Mouse (Mus musculus) embryonic fibroblast, embryonic 13.5 days (primary cell): ENCODE data around the gene Stpg1. TPM values are rescaled to one million over a fixed set of nuclear protein-coding genes. Genes with fewer than 3 reads are reported as not detected.

Experiments
- H3K27ac ChIP-seq: 2 replicates; pipeline ENCODE4 v1.5.1; 2012; ENCODE audit warnings: low read length, control low read depth, inconsistent platforms; ENCODE audit not compliant: insufficient read depth
- H3K4me1 ChIP-seq: 2 replicates; pipeline ENCODE4 v1.6.1; 2011; ENCODE audit warnings: low read length; ENCODE audit not compliant: control insufficient read depth, insufficient read depth
- H3K4me3 ChIP-seq: 2 replicates; pipeline ENCODE4 v1.5.1; 2011; ENCODE audit warnings: mild to moderate bottlenecking, control low read depth, low read length; ENCODE audit not compliant: insufficient read depth
- CTCF ChIP-seq: IDR thresholded peaks from 2 replicates; pipeline ENCODE4 v1.5.1; 2011; ENCODE audit warnings: mild to moderate bottlenecking, control low read depth, low read length, moderate library complexity, borderline replicate concordance; ENCODE audit not compliant: insufficient read depth
- POLR2A ChIP-seq: IDR thresholded peaks from 2 replicates; pipeline ENCODE4 v1.6.1; 2011; ENCODE audit warnings: low read depth, mild to moderate bottlenecking, control low read depth, low read length, moderate library complexity
- polyA plus RNA-seq: library from polyadenylated mRNA; stranded (reverse); fragments of >200 nt; gene quantifications from 2 replicates; pipeline ENCODE4 v1.2.4, GENCODE M21; 2011; ENCODE audit warnings: low read depth; ENCODE audit not compliant: missing spikeins, insufficient read length

Gene Stpg1
- polyA plus RNA-seq, result not detected in 2 replicates

- Histone ChIP-seq H3K4me1 (no peaks in the 10 kb centered on the region), H3K4me3 (peak within 1 kb of the TSS; percentile 82), H3K27ac (no peak within 1 kb of the TSS)
- TF ChIP-seq CTCF (0 out of 2 replicates have a peak, but pooled peaks have one; percentile 0), POLR2A (no peak)
Observed at GRCm38 (mm10) chr4:135494521-135495396, at the start of gene Stpg1, which contains the start of gene Nipal3. Gene Stpg1 (plus strand): TSS chr4:135494790. Gene Nipal3 (minus strand): TSS chr4:135495038.

- Histone ChIP-seq H3K4me1 (no peaks in the 10 kb centered on the region), H3K4me3 (no peak overlapping the region), H3K27ac (no peak overlapping the region)
- TF ChIP-seq CTCF, result no peak
- no peak for TF ChIP-seq POLR2A
Observed at GRCm38 (mm10) chr4:135451360-135452015, 43.1 kb upstream of the Stpg1 start.

- Histone ChIP-seq H3K4me1 (no peaks in the 10 kb centered on the region), H3K27ac (no peak overlapping the region), H3K4me3 (no peak overlapping the region)
- TF ChIP-seq POLR2A (no peak), CTCF (no peak)
Observed at GRCm38 (mm10) chr4:135453164-135453563, 41.4 kb upstream of the Stpg1 start.

GRCm38 (mm10) chr4:135453572-135453971, 41.0 kb upstream of the Stpg1 start:
- Histone ChIP-seq H3K4me1 (no peaks in the 10 kb centered on the region), H3K27ac (no peak overlapping the region), H3K4me3 (no peak overlapping the region)
- TF ChIP-seq CTCF (no peak), POLR2A (no peak)

GRCm38 (mm10) chr4:135463406-135463805, 31.2 kb upstream of the Stpg1 start:
- no peak for TF ChIP-seq CTCF
- no peak for TF ChIP-seq POLR2A
- H3K4me3 ChIP-seq, result no peak overlapping the region

GRCm38 (mm10) chr4:135477851-135478250, 16.7 kb upstream of the Stpg1 start:
- TF ChIP-seq POLR2A (no peak), CTCF (no peak)
- Histone ChIP-seq H3K4me1 (no peaks in the 10 kb centered on the region), H3K27ac (no peak overlapping the region), H3K4me3 (no peak overlapping the region)

More at GRCm38 (mm10) chr4:135463406-135463805, 31.2 kb upstream of the Stpg1 start:
- Histone ChIP-seq H3K4me1 (no peaks in the 10 kb centered on the region), H3K27ac (no peak overlapping the region)

- H3K4me3 ChIP-seq, result no peak overlapping the region
- H3K4me1 ChIP-seq, result no peaks in the 10 kb centered on the region
- TF ChIP-seq CTCF, result no peak
- TF ChIP-seq POLR2A, result no peak
- no peak overlapping the region for H3K27ac ChIP-seq
Observed at GRCm38 (mm10) chr4:135480370-135480769, 14.2 kb upstream of the Stpg1 start.

GRCm38 (mm10) chr4:135485086-135485485, 9.5 kb upstream of the Stpg1 start:
- Histone ChIP-seq H3K27ac (no peak overlapping the region), H3K4me1 (no peaks in the 10 kb centered on the region), H3K4me3 (no peak overlapping the region)
- no peak for TF ChIP-seq CTCF
- TF ChIP-seq POLR2A, result no peak

GRCm38 (mm10) chr4:135486352-135486751, 8.2 kb upstream of the Stpg1 start:
- H3K4me1 ChIP-seq, result no peaks in the 10 kb centered on the region
- no peak for TF ChIP-seq POLR2A
- H3K4me3 ChIP-seq, result no peak overlapping the region
- H3K27ac ChIP-seq, result no peak overlapping the region

- Histone ChIP-seq H3K4me1 (no peaks in the 10 kb centered on the region), H3K27ac (no peak overlapping the region), H3K4me3 (no peak overlapping the region)
- TF ChIP-seq POLR2A (no peak), CTCF (no peak)
Observed at GRCm38 (mm10) chr4:135489256-135489655, 5.3 kb upstream of the Stpg1 start.
